Mouse (Mus musculus): ENCODE measurements around the gene Crybg1. TPM values are rescaled to one million over a fixed set of nuclear protein-coding genes. Genes with fewer than 3 reads are reported as not detected.

Gene Crybg1
- polyA plus RNA-seq, 1 experiment, result 3.2 TPM

GRCm38 (mm10) chr10:43900883-43901570 lies 247.6 kb downstream of the Crybg1 start:
- Histone ChIP-seq H3K4me3 (replicated peaks; ENCODE audit: control insufficient read depth, low read depth, low read length) (peak overlapping the region; percentile 78), H3K27ac (ENCODE audit: control insufficient read depth, insufficient read depth, low read depth, low read length, poor library complexity) (peak overlapping the region; percentile 22; the same call in 1 of the 2 replicates), H3K4me1 (ENCODE audit: control insufficient read depth, insufficient read depth, low read length) (peaks cover 4% of the 10 kb centered on the region)
- 4% methylated on average over 30 of the region's 30 CpGs for WGBS
- TF ChIP-seq CTCF (IDR thresholded peaks at IDR 0.05; ENCODE audit: control insufficient read depth, insufficient read depth, low read length) (no peak), POLR2A (IDR thresholded peaks at IDR 0.05; ENCODE audit: borderline replicate concordance, control insufficient read depth, low read depth, low read length) (no peak)

Other genes starting within 250 kb of the Crybg1 start
- gene Qrsl1, start 247.1 kb downstream of the Crybg1 start, polyA plus RNA-seq (2011; ENCODE audit: insufficient read depth, insufficient read length, low replicate concordance, missing spikeins), result 6.2 and 10.4 TPM in 2 replicates
- 8.6 and 15.5 TPM in 2 replicates for gene Rtn4ip1, start 247.0 kb downstream of the Crybg1 start, polyA plus RNA-seq (2011; ENCODE audit: insufficient read depth, insufficient read length, low replicate concordance, missing spikeins)
- gene Atg5, start 119.5 kb upstream of the Crybg1 start, polyA plus RNA-seq (2011; ENCODE audit: insufficient read depth, insufficient read length, low replicate concordance, missing spikeins), result 6.9 and 10.7 TPM in 2 replicates